Mouse (Mus musculus) adrenal gland, postnatal 14 days (tissue): ENCODE results near the gene Adamtsl2. TPM values are rescaled to one million over a fixed set of nuclear protein-coding genes. Genes with fewer than 3 reads are reported as not detected.
A peak's percentile ranks its signal among the peaks of the same experiment; 100 is the strongest.

Experiments used
- DNase-seq: peaks from one replicate; pipeline ENCODE4 v3.0.0; 2021; ENCODE audit warnings: mixed read lengths
- total RNA-seq: library from RNA; stranded (reverse); gene quantifications from 2 replicates; pipeline ENCODE4 v1.2.3, GENCODE M21; 2021

Adamtsl2 gene
- total RNA-seq, 1 experiment from 2014 or later: 11.7 TPM

GRCm38 (mm10) chr2:27119766-27120165, 40.6 kb downstream of the Adamtsl2 start:
- peak; percentile 42 for DNase-seq

DNA sequence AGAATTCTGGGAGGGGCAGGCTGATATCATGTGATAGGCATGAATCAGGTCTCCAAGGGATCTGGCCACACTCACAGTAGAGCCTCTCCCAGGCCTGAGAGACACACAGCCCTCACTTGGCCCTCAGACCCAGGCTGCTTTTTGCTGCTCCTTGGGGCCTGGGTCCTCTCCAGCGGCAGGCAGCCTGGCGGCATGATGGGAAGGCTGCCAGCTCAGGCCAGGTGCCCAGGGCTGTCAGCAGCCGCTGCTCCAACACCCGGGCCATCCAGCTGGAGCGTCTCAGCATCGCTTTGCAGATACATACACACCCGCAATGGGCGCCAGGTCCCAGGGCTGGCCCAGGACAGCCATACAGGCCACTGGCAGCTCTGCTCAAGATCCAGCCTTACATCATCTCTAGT, 41.1 kb downstream of the Adamtsl2 start:
- DNase-seq: peak; percentile 47

- DNase-seq: peak; percentile 46
These were observed 42.6 kb downstream of the Adamtsl2 start for GRCm38 (mm10) chr2:27121626-27122355.

DNA sequence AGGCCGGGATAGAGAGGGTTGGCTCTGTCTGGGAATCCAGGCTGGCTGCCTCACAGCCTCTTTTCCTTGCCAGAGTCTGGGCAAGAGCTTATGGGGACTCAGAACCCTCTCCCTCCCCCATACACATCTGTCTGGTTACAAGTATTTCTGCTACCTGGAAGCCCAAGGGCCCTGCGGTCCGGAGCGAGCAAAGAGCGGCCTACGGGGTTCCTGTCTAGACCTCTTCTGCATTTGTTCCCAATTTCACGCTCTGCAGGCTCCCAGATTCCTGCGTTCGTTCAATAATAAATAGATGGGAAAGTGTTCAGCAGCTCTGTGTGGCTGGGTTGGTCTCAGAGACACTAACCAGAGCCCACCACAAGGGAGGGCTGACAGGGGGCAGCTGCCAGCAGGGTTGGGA, 43.4 kb downstream of the Adamtsl2 start:
- no peak for DNase-seq

DNA sequence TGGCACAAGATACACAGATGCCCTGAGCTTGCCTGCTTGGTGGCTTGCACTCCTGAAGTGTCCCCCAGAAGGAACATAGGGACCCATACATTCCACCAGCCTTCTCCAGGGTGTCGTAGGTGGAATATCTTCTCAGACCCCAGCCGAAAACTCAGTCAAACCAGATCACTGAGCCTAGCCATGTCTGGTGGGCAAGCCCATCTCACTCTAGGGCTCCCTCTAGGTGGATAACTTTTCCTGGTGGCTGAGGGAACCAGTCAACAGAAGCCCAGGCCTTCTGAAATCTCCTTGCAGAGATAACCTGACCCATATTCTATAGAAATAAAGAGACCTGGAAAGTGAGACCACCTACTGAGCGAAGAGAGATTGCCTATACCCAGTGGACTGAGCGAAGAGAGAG, 43.9 kb downstream of the Adamtsl2 start:
- no peak for DNase-seq

- peak; percentile 83 for DNase-seq
These were observed 46.8 kb downstream of the Adamtsl2 start for GRCm38 (mm10) chr2:27125979-27126378.

DNA sequence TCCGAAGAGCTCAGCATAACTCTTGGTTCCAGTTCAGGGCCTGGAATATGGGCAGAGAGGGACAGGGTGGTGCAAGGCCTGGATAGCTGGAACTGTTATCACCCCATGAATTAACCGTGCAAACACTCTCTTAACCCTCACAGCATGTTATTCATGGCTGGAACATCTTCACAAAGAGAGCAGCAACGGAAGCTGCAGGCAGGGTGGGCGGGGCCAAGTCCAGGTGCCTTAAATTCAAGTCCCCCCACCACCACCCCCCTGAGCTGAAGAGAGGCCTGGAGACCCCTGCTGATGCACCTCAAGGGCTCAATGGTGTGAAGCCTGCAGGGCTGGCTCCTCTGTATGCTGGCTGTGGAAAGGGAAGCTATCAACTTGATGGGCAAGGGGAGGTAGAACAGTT, 47.3 kb downstream of the Adamtsl2 start:
- DNase-seq: no peak

- no peak for DNase-seq
These were observed 49.8 kb downstream of the Adamtsl2 start for GRCm38 (mm10) chr2:27128990-27129389.

DNA sequence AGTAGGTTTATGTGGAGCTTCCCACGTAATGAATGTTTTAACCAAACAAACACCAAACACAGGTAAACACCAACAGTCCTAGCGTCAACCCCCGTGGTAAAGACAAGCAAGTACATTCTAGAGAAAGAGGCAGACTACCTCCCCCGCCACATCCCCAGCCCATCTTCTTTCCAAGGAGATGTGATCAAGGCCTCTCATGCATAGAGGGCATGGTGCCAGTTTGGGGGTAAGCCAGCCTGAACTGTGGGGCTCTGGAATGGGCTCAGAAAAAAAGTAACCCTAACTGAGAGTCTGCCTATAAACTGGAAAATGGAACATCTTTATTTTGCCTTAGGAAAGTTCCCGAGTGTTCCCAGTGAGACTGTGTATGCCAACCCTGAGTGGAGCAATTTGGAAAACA, 56.8 kb downstream of the Adamtsl2 start:
- no peak for DNase-seq

GRCm38 (mm10) chr2:27136336-27136735, 57.2 kb downstream of the Adamtsl2 start:
- DNase-seq: no peak

- DNase-seq: no peak
These were observed 57.6 kb downstream of the Adamtsl2 start for GRCm38 (mm10) chr2:27136789-27137188.

DNA sequence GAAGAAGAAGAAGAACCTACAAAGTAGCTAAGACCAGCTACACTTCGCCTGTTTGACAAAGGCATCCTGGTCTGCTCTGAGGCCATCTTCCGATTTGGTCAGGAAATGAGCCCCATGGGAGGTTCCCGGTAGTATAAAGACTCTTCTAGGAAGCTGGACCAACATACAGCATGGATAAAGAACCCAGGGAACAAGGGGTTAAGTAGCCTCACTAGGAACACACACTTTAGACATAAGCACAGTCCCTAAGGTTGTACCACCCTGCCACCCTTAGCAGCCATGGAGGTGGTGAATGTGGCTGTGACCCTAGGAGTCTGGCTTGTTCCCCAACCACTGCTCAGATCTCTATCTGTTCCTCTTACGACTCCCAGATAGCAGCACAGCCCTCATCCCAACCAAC, 59.2 kb downstream of the Adamtsl2 start:
- no peak for DNase-seq

- DNase-seq: peak; percentile 76
These were observed 62.9 kb downstream of the Adamtsl2 start, which contains the start of gene Fam163b for GRCm38 (mm10) chr2:27141950-27142693. Gene Fam163b (minus strand): TSS chr2:27142491.

DNA sequence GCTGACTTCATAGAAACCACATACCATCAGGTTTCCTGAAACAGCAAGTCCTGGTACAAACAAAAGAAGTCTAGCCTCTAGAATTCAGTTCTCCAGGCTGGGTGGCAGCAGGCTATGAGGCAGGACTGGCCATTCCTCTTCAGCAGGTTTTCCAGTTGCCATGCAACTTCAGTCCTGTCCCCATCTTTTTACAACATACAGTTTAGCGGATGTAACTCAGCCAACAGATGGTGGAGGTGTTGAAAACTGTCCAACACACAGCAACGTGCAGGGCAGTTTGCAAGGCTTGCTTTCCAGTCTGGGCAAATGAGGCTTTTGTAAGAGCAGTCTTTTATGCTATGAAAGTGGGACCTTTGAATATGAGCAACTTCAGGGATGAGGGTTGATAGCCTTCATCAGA, 65.8 kb downstream of the Adamtsl2 start:
- no peak for DNase-seq

DNA sequence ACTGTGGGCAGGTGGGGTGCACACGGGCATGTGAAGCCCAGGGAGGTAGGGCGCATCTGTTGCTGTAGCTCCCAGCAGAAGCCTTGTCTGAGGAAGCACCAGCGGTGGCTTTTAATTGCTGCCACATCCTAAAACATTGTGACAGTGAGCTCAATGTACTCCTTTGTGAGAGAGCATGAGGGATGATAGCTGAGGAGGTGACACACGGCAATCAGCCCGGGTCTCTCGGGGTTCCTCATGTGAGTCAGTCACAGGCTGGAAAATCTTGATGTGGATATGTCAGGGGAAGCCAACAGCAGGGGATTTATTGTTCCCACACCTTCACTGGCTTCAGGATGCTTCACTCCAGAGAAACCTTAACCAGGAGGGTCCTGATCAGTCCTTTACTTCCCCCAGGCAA, 67.7 kb downstream of the Adamtsl2 start:
- no peak for DNase-seq

DNA sequence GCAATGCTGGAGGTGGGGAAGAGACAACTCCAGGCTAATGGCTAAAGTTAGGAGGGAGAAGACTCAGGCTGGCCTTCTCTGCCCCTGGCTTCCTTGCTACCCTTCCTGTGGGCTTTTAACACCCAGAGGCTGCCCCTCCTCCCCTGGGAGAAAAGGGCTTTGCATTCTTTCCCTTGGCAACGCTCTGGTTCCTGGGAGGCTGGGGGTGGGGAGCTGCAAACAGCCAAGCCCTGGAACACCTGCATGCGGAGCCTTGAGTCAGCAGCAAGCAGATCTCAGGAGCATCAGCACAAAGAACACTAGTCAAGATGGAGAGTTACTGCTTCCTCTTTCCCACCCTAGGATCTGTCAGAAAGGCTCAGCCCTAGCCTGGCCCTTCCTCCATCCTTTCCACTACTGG, 70.3 kb downstream of the Adamtsl2 start:
- no peak for DNase-seq

DNA sequence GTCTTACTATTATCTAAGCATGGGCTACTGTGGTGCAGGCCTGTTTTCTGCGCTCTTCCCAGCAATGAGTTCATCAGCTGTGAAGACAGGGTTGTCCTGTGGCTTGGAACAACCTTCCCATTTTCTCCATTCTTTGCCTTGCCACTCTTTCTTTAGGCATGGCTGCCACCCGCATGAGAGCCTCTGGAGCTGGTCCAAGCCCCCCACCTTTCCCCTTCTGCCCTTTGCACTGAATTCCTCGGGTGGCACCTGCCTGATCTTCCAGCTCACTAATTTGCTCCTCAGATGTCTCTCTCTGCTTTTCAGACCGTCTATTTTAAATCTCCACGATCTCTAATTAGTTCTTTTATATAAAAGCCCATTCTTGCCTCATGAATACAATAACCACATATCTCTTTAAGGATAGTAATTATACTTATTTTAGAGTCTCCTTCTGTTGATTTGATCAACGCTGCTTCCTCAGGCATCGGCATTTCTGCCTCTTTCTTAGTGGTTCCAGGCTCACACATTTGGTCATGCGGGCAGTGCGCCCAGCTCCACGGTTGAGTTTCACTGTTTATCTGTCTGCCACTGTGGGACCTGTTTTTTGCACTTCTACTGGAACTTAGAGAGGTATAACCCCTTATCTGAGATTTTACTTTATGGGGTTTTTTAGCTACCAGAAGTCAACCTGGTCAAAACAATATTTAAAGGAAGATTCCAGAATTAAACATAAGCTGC, 75.4 kb downstream of the Adamtsl2 start:
- no peak for DNase-seq

DNA sequence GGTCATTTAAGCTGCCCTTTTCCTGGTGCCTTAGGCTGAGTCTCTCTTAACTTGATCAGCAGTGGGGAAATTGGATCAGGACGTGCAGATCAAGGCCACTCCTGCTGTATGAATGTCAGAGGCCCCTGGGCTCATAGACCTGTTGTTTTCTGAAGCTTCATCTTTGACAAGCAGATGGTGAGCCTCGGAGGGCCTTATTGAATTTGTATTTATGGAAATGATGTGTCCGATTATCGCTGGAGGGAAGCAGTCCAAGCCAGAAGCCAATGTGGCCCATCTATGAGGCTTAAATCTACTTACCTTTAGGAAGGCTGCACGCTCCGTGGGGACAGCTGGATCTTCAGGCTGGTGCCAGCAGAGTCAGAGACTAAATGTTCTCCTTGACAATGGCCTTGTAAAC, 77.4 kb downstream of the Adamtsl2 start:
- peak; percentile 24 for DNase-seq

Other genes starting within 250 kb of the Adamtsl2 start
- not detected in 2 replicates for gene Abo, start 214.4 kb upstream of the Adamtsl2 start, total RNA-seq
- 26.8 and 32.1 TPM in 2 replicates for gene Surf6, start 176.5 kb upstream of the Adamtsl2 start, total RNA-seq
- gene Med22, start 168.7 kb upstream of the Adamtsl2 start, total RNA-seq: 42.8 and 50.4 TPM in 2 replicates
- gene Rpl7a, start 168.6 kb upstream of the Adamtsl2 start, total RNA-seq: 490 and 536 TPM in 2 replicates
- gene Surf2, start 163.0 kb upstream of the Adamtsl2 start, total RNA-seq: 33.0 and 35.2 TPM in 2 replicates
- gene Surf1, start 162.8 kb upstream of the Adamtsl2 start, total RNA-seq: 81.6 and 84.1 TPM in 2 replicates
- gene Surf4, start 145.5 kb upstream of the Adamtsl2 start, total RNA-seq: 142 and 147 TPM in 2 replicates
- gene Stkld1, start 145.3 kb upstream of the Adamtsl2 start, total RNA-seq: 0.45 TPM in 1 of 2 replicates, not detected in the other
- gene Rexo4, start 115.0 kb upstream of the Adamtsl2 start, total RNA-seq: 35.1 and 38.5 TPM in 2 replicates
- 0.75 and 2.1 TPM in 2 replicates for gene Adamts13, start 106.0 kb upstream of the Adamtsl2 start, total RNA-seq
- gene Cacfd1, start 69.5 kb upstream of the Adamtsl2 start, total RNA-seq: 36.5 and 41.6 TPM in 2 replicates
- 0.63 and 1.7 TPM in 2 replicates for gene Slc2a6, start 51.4 kb upstream of the Adamtsl2 start, total RNA-seq
- gene Mymk, start 7.2 kb upstream of the Adamtsl2 start, total RNA-seq: not detected in 2 replicates
- 2.0 and 2.1 TPM in 2 replicates for gene Fam163b, start 63.1 kb downstream of the Adamtsl2 start, total RNA-seq
- gene Dbh, start 85.9 kb downstream of the Adamtsl2 start, total RNA-seq: 334 and 392 TPM in 2 replicates
- gene Sardh, start 169.0 kb downstream of the Adamtsl2 start, total RNA-seq: 15.1 and 81.2 TPM in 2 replicates